Mouse (Mus musculus) stomach, embryonic 14.5 days (tissue): ENCODE results near the gene Was. TPM values are rescaled to one million over a fixed set of nuclear protein-coding genes. Genes with fewer than 3 reads are reported as not detected.

Experiments used
- ATAC-seq: fragments of 200-750 bp; cut with Nextera tagmentation; 2 replicates; pipeline ENCODE4 v1.8.0; 2017; ENCODE audit warnings: low read depth, moderate TSS enrichment; ENCODE audit not compliant: insufficient number of reproducible peaks, insufficient read depth, low FRiP score
- H3K27ac ChIP-seq: fragments of 300-500 bp; sonication (generic); 2 replicates; pipeline ENCODE4 v1.5.1; 2014; ENCODE audit warnings: mild to moderate bottlenecking, low read length, moderate library complexity, mixed read lengths
- H3K27me3 ChIP-seq: fragments of 300-500 bp; sonication (generic); 2 replicates; pipeline ENCODE4 v1.6.1; 2014; ENCODE audit warnings: low read length, control low read depth, mixed read lengths; ENCODE audit not compliant: control insufficient read depth, insufficient read depth
- H3K36me3 ChIP-seq: fragments of 300-500 bp; sonication (generic); 2 replicates; pipeline ENCODE4 v1.6.1; 2014; ENCODE audit warnings: mild to moderate bottlenecking, control low read depth, low read length, moderate library complexity, mixed read lengths; ENCODE audit not compliant: control insufficient read depth, insufficient read depth
- H3K4me1 ChIP-seq: fragments of 300-500 bp; sonication (generic); 2 replicates; pipeline ENCODE4 v1.6.1; 2014; ENCODE audit warnings: low read length, control low read depth, mixed read lengths; ENCODE audit not compliant: control insufficient read depth, insufficient read depth
- H3K4me2 ChIP-seq: fragments of 300-500 bp; sonication (generic); replicated peaks from 2 replicates; pipeline ENCODE4 v1.6.1; 2014; ENCODE audit warnings: low read depth, low read length, control low read depth
- H3K4me3 ChIP-seq: fragments of 300-500 bp; sonication (generic); 2 replicates; pipeline ENCODE4 v1.5.1; 2014; ENCODE audit warnings: low read depth, low read length, control low read depth
- H3K9ac ChIP-seq: fragments of 300-500 bp; sonication (generic); replicated peaks from 2 replicates; pipeline ENCODE4 v1.6.1; 2014; ENCODE audit warnings: low read depth, mild to moderate bottlenecking, control low read depth, low read length, moderate library complexity, mixed read lengths
- H3K9me3 ChIP-seq: fragments of 300-500 bp; sonication (generic); 2 replicates; pipeline ENCODE4 v1.6.1; 2016; ENCODE audit warnings: low read depth, low read length, control low read depth; ENCODE audit not compliant: control insufficient read depth
- WGBS: fragments of 180-500 bp; shearing (Covaris S2); extraction: QIAGEN DNeasy Blood & Tissue Kit; methylation state at CpG from one replicate; pipeline ENCODE4 v1.1.7; 2014; 5-methylcytosine and 5-hydroxymethylcytosine counted together
- polyA plus RNA-seq: library from polyadenylated mRNA; unstranded; fragments of >200 nt; fragmentation: Nextera tagmentation; extraction: Ambion mirVana; gene quantifications from 2 replicates; pipeline ENCODE4 v1.2.1, GENCODE M21; 2014

Was gene
- 0.30 and 0.62 TPM in 2 replicates for polyA plus RNA-seq

DNA sequence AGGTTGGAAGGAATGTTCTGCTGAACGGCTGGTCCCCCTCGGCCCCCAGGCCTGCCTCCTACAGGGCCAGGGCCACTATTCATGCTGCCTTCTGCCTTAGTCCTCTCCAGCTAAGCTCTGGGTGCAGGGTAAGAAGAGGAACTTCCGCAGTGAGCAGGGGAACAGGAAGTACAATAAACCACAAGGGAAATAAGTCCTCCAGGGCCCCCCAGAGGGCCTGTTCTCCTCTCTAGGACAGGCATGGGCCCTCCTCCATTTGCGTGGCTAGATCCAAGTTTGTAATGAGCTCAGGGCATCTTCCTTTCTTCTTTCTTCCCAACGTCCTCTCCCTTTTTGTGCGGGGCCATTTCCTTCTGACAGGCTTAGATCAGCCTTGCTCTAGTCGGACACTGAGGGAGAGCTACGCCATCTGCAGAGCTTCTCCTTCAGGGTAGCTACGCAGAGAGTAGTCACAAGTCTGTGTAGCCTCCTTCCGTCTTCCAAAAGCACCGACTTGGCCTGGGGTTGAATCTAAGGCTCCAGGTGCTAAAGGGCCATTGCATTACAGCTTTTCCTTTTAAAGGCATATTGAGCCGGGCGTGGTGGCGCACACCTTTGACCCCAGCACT is at the start of gene Was:
Gene Was, minus strand, starts transcription at position 153 of the 608 bp plus-strand sequence.
- Histone ChIP-seq H3K36me3 (no peaks in the 10 kb centered on the region), H3K4me2 (no peak within 1 kb of the TSS), H3K27me3 (no peaks in the 10 kb centered on the region), H3K9ac (no peak within 1 kb of the TSS), H3K9me3 (no peaks in the 10 kb centered on the region), H3K4me1 (no peaks in the 10 kb centered on the region), H3K27ac (no peak within 1 kb of the TSS), H3K4me3 (no peak within 1 kb of the TSS)
- ATAC-seq = no peak
- WGBS = 87% methylated on average over 14 of the region's 14 CpGs

DNA sequence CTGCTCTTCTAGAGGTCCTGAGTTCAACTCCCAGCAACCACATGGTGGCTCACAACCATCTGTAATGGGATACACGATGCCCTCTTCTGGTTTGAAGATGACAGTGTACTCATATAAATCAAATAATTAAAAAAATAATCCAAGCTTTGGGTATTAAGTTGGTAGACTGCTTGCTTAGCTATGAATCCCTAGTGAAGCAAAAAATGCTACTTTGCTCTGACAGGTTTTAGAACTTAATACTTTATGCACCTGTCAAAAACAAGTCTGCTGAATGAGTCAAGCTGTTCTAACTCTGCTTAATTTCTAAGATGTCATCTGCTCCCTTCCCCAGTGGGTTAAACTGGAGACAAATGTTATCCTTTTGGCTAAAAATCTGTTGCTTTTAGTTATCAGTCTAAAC is 49.2 kb upstream of the Was start:
- Histone ChIP-seq H3K4me1 (peaks cover 4% of the 10 kb centered on the region; the same call in 1 of the 2 replicates), H3K27ac (no peak overlapping the region), H3K9ac (no peak overlapping the region), H3K9me3 (no peaks in the 10 kb centered on the region), H3K4me3 (no peak overlapping the region), H3K4me2 (no peak overlapping the region), H3K27me3 (no peaks in the 10 kb centered on the region), H3K36me3 (peaks cover 11% of the 10 kb centered on the region)
- WGBS = 38% methylated on average over 1 of the region's 1 CpGs
- ATAC-seq = no peak

DNA sequence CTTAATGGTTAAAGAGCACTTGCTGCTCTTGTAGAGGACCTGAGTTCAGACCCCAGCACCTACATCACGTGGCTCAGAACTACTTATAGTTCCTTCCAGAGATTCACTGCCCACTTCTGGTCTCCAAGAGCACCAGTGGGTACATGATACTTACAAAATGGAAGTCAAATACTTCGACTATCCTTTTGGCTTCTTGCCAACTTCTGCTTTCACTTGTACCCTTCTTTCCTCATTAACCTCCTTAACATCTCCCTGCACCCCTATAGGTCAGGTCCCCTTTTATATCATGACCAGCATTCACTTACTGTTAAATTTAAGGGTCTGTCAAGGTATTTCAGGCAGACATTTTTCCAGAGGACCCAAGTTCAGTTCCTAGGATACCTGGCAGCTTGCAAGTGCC is 45.6 kb upstream of the Was start:
- Histone ChIP-seq H3K4me1 (no peaks in the 10 kb centered on the region), H3K9me3 (no peaks in the 10 kb centered on the region), H3K27ac (no peak overlapping the region), H3K4me3 (no peak overlapping the region), H3K27me3 (no peaks in the 10 kb centered on the region), H3K4me2 (no peak overlapping the region), H3K9ac (no peak overlapping the region), H3K36me3 (no peaks in the 10 kb centered on the region; the same call in 1 of the 2 replicates)
- 40% methylated on average over 2 of the region's 2 CpGs for WGBS
- no peak for ATAC-seq

DNA sequence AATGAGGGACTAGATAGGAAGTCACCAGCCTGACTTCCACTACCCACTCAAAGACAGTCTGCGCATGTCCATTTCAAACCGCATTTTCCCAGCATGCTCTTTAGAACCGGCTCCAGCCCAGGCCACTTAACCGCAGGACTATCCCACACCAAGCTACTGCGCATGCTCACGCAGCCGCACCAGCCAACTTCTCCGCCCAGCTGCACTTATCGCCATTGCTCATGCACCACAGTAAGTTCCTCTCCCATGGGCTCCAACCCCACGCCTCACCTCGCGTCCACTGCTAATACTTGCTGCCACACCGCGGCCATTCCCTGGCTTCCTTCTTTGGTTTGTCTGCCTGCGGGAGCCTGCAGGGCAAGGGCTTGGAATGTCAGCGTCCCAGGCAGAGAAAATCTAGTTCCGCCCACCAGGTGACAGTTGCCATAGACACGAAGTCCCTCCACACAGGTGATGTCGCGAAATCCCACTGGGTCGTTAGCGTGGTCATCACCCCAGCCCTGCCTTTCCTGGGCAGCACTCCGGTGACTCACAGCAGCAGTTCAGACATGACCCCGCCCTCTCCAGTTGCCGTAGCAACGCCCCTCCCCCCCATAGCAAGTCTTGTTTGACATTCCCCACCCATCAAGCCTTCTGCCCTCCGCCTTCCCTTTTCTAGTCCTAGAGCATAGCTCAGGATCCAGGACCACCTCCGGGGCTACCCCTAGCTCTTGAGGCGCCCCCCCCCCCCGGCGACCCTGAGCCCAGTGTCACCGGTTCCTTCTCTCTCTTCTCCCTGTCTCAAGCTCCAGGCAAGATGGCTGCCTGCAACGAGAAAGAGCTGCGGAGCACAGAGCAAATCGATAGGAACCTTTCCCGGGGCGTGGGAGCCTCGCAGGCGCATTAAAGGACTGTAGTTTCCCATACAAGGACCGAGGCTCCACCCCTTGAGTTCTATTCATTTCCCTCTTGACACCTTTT is 42.0 kb upstream of the Was start, which contains the start of gene Wdr13:
Gene Wdr13, minus strand, starts transcription at position 876 of the 960 bp plus-strand sequence.
- Histone ChIP-seq H3K9ac (peak within 1 kb of the TSS; percentile 33; the same call in 1 of the 2 replicates), H3K27ac (peak within 1 kb of the TSS; percentile 95), H3K4me2 (peak within 1 kb of the TSS; percentile 43), H3K36me3 (peaks cover 5% of the 10 kb centered on the region; the same call in 1 of the 2 replicates), H3K4me3 (peak within 1 kb of the TSS; percentile 43), H3K27me3 (no peaks in the 10 kb centered on the region), H3K4me1 (no peaks in the 10 kb centered on the region), H3K9me3 (no peaks in the 10 kb centered on the region)
- peak; percentile 92 for ATAC-seq
- WGBS = 17% methylated on average over 39 of the region's 40 CpGs

DNA sequence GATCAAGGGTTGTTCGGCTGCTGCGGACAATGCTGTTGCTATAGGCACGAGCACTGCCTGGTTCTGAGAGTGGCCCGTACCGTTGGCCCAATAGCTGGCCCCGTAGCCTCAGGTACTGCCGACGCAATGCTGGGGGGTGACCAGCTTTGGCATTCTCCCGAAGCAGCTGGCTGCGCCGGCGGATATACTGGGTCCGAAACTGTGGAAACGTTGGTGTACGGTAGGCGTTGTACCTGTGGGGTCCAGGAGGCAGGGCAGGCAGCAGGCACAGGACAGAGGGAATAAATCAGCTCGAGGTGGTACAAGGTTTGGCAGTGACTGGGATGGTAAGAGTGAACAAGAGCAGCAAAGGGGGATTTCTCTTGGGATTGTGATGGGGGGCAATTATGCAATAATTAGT is 41.1 kb upstream of the Was start:
- ATAC-seq = no peak
- peaks cover 5% of the 10 kb centered on the region; the same call in 1 of the 2 replicates for H3K36me3 ChIP-seq
- no peaks in the 10 kb centered on the region for H3K4me1 ChIP-seq
- H3K27me3 ChIP-seq = no peaks in the 10 kb centered on the region
- WGBS = 84% methylated on average over 17 of the region's 17 CpGs
- peak overlapping the region; percentile 43 for H3K4me2 ChIP-seq
- H3K9ac ChIP-seq = no peak overlapping the region
- H3K4me3 ChIP-seq = peak overlapping the region; percentile 43
- H3K27ac ChIP-seq = no peak overlapping the region; the same call in 1 of the 2 replicates
- no peaks in the 10 kb centered on the region for H3K9me3 ChIP-seq

DNA sequence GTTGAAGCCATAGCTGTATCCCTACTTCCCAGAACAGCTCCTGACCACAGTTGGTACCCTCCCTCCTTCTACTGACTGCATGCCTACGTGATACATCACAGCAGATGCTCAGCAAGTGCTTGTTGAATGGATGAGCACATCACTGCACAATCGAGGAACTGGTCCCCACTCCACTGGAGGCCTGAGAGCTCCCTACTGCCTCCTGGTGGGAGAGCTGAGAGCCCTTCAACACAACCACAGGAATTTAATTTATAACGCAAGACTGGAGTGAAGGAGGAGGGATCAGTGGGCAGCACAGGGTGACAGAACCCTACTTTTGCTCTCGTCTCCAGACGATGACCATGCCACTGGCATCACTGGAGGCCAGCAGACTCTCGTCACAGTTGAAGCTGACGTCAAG is 34.9 kb upstream of the Was start:
- H3K4me1 ChIP-seq = no peaks in the 10 kb centered on the region
- ATAC-seq = no peak
- H3K27me3 ChIP-seq = no peaks in the 10 kb centered on the region
- no peak overlapping the region for H3K9ac ChIP-seq
- H3K4me2 ChIP-seq = no peak overlapping the region
- no peak overlapping the region for H3K4me3 ChIP-seq
- no peak overlapping the region for H3K27ac ChIP-seq
- WGBS = 80% methylated on average over 7 of the region's 7 CpGs
- no peaks in the 10 kb centered on the region for H3K9me3 ChIP-seq
- peaks cover 4% of the 10 kb centered on the region for H3K36me3 ChIP-seq

DNA sequence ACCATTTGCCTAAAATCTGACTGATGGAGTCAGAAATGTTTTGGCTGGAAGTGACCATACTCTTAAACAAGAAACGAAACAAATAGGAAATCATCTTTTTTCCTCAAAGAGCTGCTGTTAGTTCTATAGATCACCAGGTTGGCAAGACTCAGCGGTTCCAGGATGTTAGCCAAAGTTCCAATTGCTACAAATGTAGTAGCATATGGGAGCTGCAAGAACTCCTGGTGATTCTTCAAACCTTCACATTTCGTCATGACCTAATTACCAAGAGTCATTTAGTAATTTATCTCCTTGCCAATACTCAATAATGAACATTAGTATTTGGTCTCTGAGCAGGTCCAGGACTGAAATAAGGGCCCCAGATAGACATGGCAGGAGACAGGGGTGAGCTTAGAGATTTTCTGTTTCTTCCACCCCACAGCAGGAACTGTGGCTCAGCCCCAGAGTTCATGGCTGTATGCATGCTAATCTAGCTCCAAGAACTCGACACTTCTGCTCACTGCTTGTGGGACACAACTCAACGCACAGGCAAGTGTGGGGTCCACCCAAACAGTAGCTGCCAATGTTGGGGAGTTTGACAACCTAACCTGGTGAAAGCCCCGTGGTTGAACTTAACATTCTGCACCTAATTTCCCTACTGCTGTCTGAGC is 33.6 kb upstream of the Was start:
- H3K36me3 ChIP-seq = no peaks in the 10 kb centered on the region; the same call in none of the 2 replicates
- H3K4me3 ChIP-seq = no peak overlapping the region
- H3K9ac ChIP-seq = no peak overlapping the region
- no peak overlapping the region for H3K27ac ChIP-seq
- no peaks in the 10 kb centered on the region for H3K4me1 ChIP-seq
- no peaks in the 10 kb centered on the region for H3K27me3 ChIP-seq
- 80% methylated on average over 6 of the region's 6 CpGs for WGBS
- no peak overlapping the region for H3K4me2 ChIP-seq
- H3K9me3 ChIP-seq = no peaks in the 10 kb centered on the region
- no peak for ATAC-seq

DNA sequence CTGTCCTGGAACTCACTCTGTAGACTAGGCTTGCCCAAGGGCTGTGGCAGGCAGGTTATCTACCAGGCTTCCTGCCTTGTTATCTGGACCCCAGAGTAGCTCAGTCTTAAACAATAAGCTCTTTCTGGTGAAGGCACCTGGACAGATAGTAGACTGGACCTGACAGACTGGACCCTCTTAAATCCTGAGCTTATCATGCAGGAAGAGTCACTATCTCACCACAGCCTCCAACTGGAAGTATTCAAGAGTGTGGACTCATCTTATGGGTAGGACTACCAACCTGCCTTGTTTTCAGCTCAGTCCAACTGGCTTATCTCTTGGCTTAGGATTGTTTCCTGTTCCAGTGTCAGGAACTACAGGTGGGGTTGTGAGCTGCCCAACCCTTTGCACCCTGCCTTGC is 27.0 kb upstream of the Was start:
- no peak overlapping the region for H3K27ac ChIP-seq
- no peaks in the 10 kb centered on the region for H3K36me3 ChIP-seq
- no peaks in the 10 kb centered on the region for H3K9me3 ChIP-seq
- no peaks in the 10 kb centered on the region for H3K4me1 ChIP-seq
- H3K27me3 ChIP-seq = no peaks in the 10 kb centered on the region
- no peak overlapping the region for H3K4me2 ChIP-seq
- H3K4me3 ChIP-seq = no peak overlapping the region
- no peak overlapping the region for H3K9ac ChIP-seq
- ATAC-seq = no peak
